Mouse (Mus musculus) embryonic fibroblast, embryonic 13.5 days (primary cell): ENCODE results near the gene Cyp2t4. TPM values are rescaled to one million over a fixed set of nuclear protein-coding genes. Genes with fewer than 3 reads are reported as not detected.

ENCODE experiments used
- H3K27ac ChIP-seq: 2 replicates; pipeline ENCODE4 v1.5.1; 2012; ENCODE audit warnings: low read length, control low read depth, inconsistent platforms; ENCODE audit not compliant: insufficient read depth
- H3K4me1 ChIP-seq: 2 replicates; pipeline ENCODE4 v1.6.1; 2011; ENCODE audit warnings: low read length; ENCODE audit not compliant: control insufficient read depth, insufficient read depth
- H3K4me3 ChIP-seq: 2 replicates; pipeline ENCODE4 v1.5.1; 2011; ENCODE audit warnings: mild to moderate bottlenecking, control low read depth, low read length; ENCODE audit not compliant: insufficient read depth
- CTCF ChIP-seq: IDR thresholded peaks from 2 replicates; pipeline ENCODE4 v1.5.1; 2011; ENCODE audit warnings: mild to moderate bottlenecking, control low read depth, low read length, moderate library complexity, borderline replicate concordance; ENCODE audit not compliant: insufficient read depth
- POLR2A ChIP-seq: IDR thresholded peaks from 2 replicates; pipeline ENCODE4 v1.6.1; 2011; ENCODE audit warnings: low read depth, mild to moderate bottlenecking, control low read depth, low read length, moderate library complexity
- polyA plus RNA-seq: library from polyadenylated mRNA; stranded (reverse); fragments of >200 nt; gene quantifications from 2 replicates; pipeline ENCODE4 v1.2.4, GENCODE M21; 2011; ENCODE audit warnings: low read depth; ENCODE audit not compliant: missing spikeins, insufficient read length

Cyp2t4 gene
- polyA plus RNA-seq, 1 experiment = not detected

DNA sequence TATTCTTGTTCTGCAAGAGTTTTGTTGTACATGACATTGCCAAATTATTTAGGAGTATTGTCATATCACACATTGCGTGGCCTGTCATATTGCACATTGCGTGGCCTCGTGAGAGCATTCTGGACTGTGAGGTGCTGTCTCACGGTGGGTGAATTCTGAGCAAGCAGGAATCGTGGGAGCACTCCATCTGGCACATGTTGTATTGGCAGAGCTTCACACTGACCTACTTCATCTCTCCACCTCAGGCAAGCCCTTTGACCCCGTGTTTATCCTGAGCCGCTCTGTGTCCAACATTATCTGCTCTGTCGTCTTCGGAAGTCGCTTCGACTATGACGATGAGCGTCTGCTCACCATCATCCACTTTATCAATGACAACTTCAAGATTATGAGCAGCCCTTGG lies 24.6 kb upstream of the Cyp2t4 start:
- Histone ChIP-seq H3K4me1 (no peaks in the 10 kb centered on the region), H3K27ac (no peak overlapping the region), H3K4me3 (no peak overlapping the region)
- TF ChIP-seq POLR2A = no peak
- no peak for TF ChIP-seq CTCF

DNA sequence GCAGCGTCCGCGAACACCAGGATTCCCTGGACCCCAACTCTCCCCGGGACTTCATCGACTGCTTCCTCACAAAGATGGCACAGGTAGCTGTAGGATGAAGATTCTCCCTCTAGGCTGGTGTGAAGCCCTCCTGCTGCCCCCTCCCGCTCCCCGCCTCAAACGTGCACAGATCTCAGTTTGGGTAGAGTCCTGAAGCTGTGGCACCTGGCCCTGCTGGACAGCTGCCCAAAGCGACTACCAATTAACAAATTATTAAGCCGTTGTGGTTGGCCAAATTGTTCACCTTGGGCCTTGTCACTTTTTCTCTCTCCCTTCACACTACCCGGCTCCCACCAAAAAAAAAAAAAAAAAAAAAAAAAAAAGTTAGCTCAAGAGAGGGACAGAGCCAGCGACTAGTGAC lies 23.7 kb upstream of the Cyp2t4 start:
- Histone ChIP-seq H3K4me1 (no peaks in the 10 kb centered on the region), H3K27ac (no peak overlapping the region), H3K4me3 (no peak overlapping the region)
- no peak for TF ChIP-seq CTCF
- TF ChIP-seq POLR2A = no peak

DNA sequence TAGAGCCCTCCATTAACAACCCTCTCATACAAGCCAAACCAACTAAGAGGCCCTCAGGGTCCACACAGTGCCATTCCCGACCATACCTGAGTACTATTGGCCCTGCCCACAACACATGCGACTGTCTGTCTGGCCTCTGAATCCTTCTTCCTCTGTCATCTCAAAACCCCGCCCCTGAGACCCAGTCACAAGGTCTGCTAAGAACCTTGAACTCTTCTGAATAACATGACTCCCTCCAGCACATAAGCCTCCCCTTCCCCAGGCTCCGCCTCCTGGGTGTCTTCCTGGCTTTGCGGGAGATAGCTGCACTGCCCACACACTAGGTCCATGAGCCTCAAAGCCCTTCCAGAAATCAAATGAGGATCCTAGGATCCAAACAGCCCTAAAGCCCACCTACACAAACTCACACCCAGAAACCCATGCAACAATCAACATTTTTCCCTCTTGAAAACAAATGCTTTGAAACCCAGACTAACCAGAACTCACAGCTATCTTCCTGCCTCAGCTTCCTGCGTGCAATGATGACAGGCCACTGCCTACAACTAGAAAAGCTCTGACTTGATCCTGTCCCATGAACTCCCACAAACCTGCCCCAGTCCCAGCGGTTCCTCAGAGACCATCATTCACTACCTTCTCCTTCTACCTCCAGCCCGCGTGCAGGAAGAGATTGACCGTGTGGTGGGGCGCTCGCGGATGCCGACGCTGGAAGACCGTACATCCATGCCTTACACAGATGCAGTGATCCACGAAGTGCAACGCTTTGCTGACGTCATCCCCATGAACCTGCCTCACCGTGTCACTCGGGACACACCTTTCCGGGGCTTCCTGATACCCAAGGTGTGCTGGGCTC lies 22.8 kb upstream of the Cyp2t4 start:
- H3K4me3 ChIP-seq = no peak overlapping the region
- no peak for TF ChIP-seq POLR2A
- no peak for TF ChIP-seq CTCF
- H3K27ac ChIP-seq = no peak overlapping the region
- H3K4me1 ChIP-seq = no peaks in the 10 kb centered on the region

GRCm38 (mm10) chr7:27131387-27131786 lies 22.1 kb upstream of the Cyp2t4 start:
- no peak overlapping the region for H3K27ac ChIP-seq
- H3K4me3 ChIP-seq = no peak overlapping the region
- no peaks in the 10 kb centered on the region for H3K4me1 ChIP-seq
- no peak for TF ChIP-seq POLR2A
- no peak for TF ChIP-seq CTCF

GRCm38 (mm10) chr7:27132588-27132987 lies 20.9 kb upstream of the Cyp2t4 start:
- no peaks in the 10 kb centered on the region for H3K4me1 ChIP-seq
- H3K27ac ChIP-seq = no peak overlapping the region
- H3K4me3 ChIP-seq = no peak overlapping the region
- TF ChIP-seq CTCF = no peak
- TF ChIP-seq POLR2A = no peak

- no peak for TF ChIP-seq POLR2A
- TF ChIP-seq CTCF = no peak
- Histone ChIP-seq H3K4me1 (no peaks in the 10 kb centered on the region), H3K4me3 (no peak overlapping the region), H3K27ac (no peak overlapping the region)
Observed at GRCm38 (mm10) chr7:27133156-27133555, 20.4 kb upstream of the Cyp2t4 start.

GRCm38 (mm10) chr7:27133757-27134156 lies 19.8 kb upstream of the Cyp2t4 start:
- no peak overlapping the region for H3K4me3 ChIP-seq
- no peak overlapping the region for H3K27ac ChIP-seq
- H3K4me1 ChIP-seq = no peaks in the 10 kb centered on the region
- TF ChIP-seq POLR2A = no peak
- no peak for TF ChIP-seq CTCF

GRCm38 (mm10) chr7:27136410-27136996 lies 17.0 kb upstream of the Cyp2t4 start:
- no peak overlapping the region for H3K27ac ChIP-seq
- no peak overlapping the region for H3K4me3 ChIP-seq
- no peak for TF ChIP-seq POLR2A
- no peak for TF ChIP-seq CTCF
- H3K4me1 ChIP-seq = no peaks in the 10 kb centered on the region

DNA sequence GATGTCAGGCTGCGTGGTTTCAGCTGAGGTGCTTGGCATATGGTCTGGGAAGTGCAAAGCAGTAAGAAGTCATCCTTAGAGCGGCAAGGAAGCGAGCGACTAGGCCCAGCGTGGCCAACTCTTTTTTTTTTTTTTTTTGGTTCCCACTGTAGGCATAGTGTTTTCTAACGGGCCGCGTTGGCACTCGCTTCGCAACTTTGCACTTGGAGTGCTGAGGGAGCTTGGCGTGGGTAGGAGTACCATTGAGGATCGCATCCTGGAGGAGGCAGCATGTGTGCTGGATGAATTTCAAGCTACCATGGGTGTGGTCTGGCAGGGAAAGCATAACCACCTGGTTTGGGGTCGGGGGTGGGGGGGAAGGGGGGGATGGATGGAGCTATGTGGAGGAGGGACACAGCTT lies 2.5 kb downstream of the Cyp2t4 start:
- Histone ChIP-seq H3K4me1 (no peaks in the 10 kb centered on the region), H3K4me3 (no peak overlapping the region), H3K27ac (no peak overlapping the region)
- TF ChIP-seq POLR2A (no peak), CTCF (no peak)

GRCm38 (mm10) chr7:27158171-27158570 lies 4.7 kb downstream of the Cyp2t4 start:
- TF ChIP-seq POLR2A = no peak
- TF ChIP-seq CTCF = no peak
- Histone ChIP-seq H3K4me1 (no peaks in the 10 kb centered on the region), H3K4me3 (no peak overlapping the region), H3K27ac (no peak overlapping the region)
